ENCODE assay signal across 8 mouse cellular contexts in the genomic region with DNA sequence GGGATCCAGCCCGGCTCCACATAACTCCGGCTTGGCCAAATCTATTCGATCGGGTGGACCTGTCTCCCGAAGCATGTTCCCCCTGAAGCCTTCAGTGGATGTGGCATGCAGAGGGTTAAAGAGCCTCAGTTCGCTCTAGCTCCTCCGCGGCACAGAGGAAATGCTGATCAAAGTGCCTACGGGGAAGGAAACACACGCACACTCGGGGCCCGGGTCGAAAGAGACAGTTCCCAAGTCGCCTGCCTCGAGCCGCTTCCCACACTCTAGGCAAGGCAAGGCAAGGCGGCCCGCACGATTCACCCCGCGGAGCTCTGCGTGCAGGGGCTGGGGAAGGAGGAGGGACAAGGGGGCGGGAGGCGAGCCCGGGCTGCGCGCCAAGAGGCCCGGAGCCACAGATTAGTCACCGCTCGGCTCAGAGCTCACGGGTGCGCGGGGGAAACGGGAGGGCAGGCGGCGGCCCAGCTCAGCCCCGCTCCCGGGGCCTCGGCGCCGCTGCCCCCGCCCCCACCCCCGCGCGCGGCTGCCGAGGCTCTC.
DNase-seq lines count a peak whose midpoint lies in the region; ATAC-seq and TF ChIP-seq lines count a peak whose summit lies in the region.

No protein-coding gene starts in this region.

- peak overlapping the region; percentile 76 for H3K9ac ChIP-seq in embryonic facial prominence, embryonic 14.5 days (ENCODE audit: low read depth, low read length)
- H3K9ac ChIP-seq in heart, embryonic 13.5 days = peak overlapping the region; percentile 87
- peak overlapping the region; percentile 60 for H3K9ac ChIP-seq in kidney, embryonic 15.5 days
- H3K9ac ChIP-seq in liver, embryonic 13.5 days = peak overlapping the region; percentile 60; the same call in 1 of the 2 replicates

- peak overlapping the region; percentile 86 for H3K27ac ChIP-seq in embryonic facial prominence, embryonic 14.5 days (replicated peaks; ENCODE audit: low read depth, low read length)
- peak overlapping the region; percentile 93 for H3K27ac ChIP-seq in heart, embryonic 13.5 days (replicated peaks)
- H3K27ac ChIP-seq in kidney, embryonic 15.5 days = peak overlapping the region; percentile 96
- H3K27ac ChIP-seq in liver, embryonic 13.5 days = peak overlapping the region; percentile 74
- no peak overlapping the region for H3K27ac ChIP-seq in testis, adult 2 months (ENCODE audit: control insufficient read depth, insufficient read depth, low read depth, low read length)

- peaks cover 10% of the 10 kb centered on the region; the same call in 1 of the 2 replicates for H3K4me1 ChIP-seq in embryonic facial prominence, embryonic 14.5 days (ENCODE audit: control insufficient read depth, insufficient read depth, low read length)
- peaks cover 32% of the 10 kb centered on the region for H3K4me1 ChIP-seq in heart, embryonic 13.5 days
- H3K4me1 ChIP-seq in kidney, embryonic 15.5 days = peaks cover 45% of the 10 kb centered on the region
- H3K4me1 ChIP-seq in liver, embryonic 13.5 days (replicated peaks) = peaks cover 48% of the 10 kb centered on the region
- H3K4me1 ChIP-seq in testis, adult 2 months (ENCODE audit: control insufficient read depth, insufficient read depth, low read length) = peaks cover 28% of the 10 kb centered on the region

- no peak for TF ChIP-seq CTCF in testis, adult 2 months (IDR thresholded peaks at IDR 0.05; ENCODE audit: control insufficient read depth, insufficient read depth, insufficient replicate concordance, low read depth, low read length)

- peak overlapping the region; percentile 51 for H3K4me3 ChIP-seq in embryonic facial prominence, embryonic 14.5 days (ENCODE audit: low read depth, low read length)
- peak overlapping the region; percentile 63 for H3K4me3 ChIP-seq in heart, embryonic 13.5 days
- peak overlapping the region; percentile 52 for H3K4me3 ChIP-seq in kidney, embryonic 15.5 days (replicated peaks)
- H3K4me3 ChIP-seq in liver, embryonic 13.5 days (replicated peaks) = peak overlapping the region; percentile 63
- H3K4me3 ChIP-seq in testis, adult 2 months (ENCODE audit: control insufficient read depth, low read depth, low read length) = peak overlapping the region; percentile 55

- no peaks in the 10 kb centered on the region for H3K9me3 ChIP-seq in embryonic facial prominence, embryonic 14.5 days (ENCODE audit: control insufficient read depth, low read length)
- H3K9me3 ChIP-seq in heart, embryonic 13.5 days = no peaks in the 10 kb centered on the region
- no peaks in the 10 kb centered on the region for H3K9me3 ChIP-seq in kidney, embryonic 15.5 days (replicated peaks)
- H3K9me3 ChIP-seq in liver, embryonic 13.5 days (replicated peaks) = no peaks in the 10 kb centered on the region

- WGBS in embryonic facial prominence, embryonic 14.5 days = 9% methylated on average over 13 of the region's 47 CpGs
- WGBS in heart, embryonic 13.5 days = under 1% methylated on average over 33 of the region's 47 CpGs
- WGBS in kidney, embryonic 15.5 days = 3% methylated on average over 28 of the region's 47 CpGs
- 1% methylated on average over 27 of the region's 47 CpGs for WGBS in liver, embryonic 13.5 days (ENCODE audit: insufficient replicate concordance)

- peak overlapping the region; percentile 88 for H3K4me2 ChIP-seq in embryonic facial prominence, embryonic 14.5 days (ENCODE audit: low read depth, low read length)
- H3K4me2 ChIP-seq in heart, embryonic 13.5 days = peak overlapping the region; percentile 85
- H3K4me2 ChIP-seq in kidney, embryonic 15.5 days = peak overlapping the region; percentile 84
- peak overlapping the region; percentile 85 for H3K4me2 ChIP-seq in liver, embryonic 13.5 days

- no peak for TF ChIP-seq POLR2A in testis, adult 2 months (IDR thresholded peaks at IDR 0.05; ENCODE audit: control insufficient read depth, low read depth, low read length)

- no peaks in the 10 kb centered on the region for H3K36me3 ChIP-seq in embryonic facial prominence, embryonic 14.5 days (ENCODE audit: control insufficient read depth, insufficient read depth, low read length)
- no peaks in the 10 kb centered on the region; the same call in 1 of the 2 replicates for H3K36me3 ChIP-seq in heart, embryonic 13.5 days
- no peaks in the 10 kb centered on the region for H3K36me3 ChIP-seq in kidney, embryonic 15.5 days
- H3K36me3 ChIP-seq in liver, embryonic 13.5 days = no peaks in the 10 kb centered on the region
- H3K36me3 ChIP-seq in testis, adult 2 months (ENCODE audit: control insufficient read depth, insufficient read depth, low read length) = no peaks in the 10 kb centered on the region

- DNase-seq in 416B (ENCODE audit: low read depth) = peak; percentile 78
- DNase-seq in adrenal gland, postnatal 14 days = peak; percentile 89
- DNase-seq in embryonic facial prominence, embryonic 14.5 days (ENCODE audit: low spot score) = peak; percentile 85
- DNase-seq in liver, embryonic 13.5 days = no peak
- DNase-seq in neural tube, embryonic 10.5 days (ENCODE audit: extremely low spot score, low spot score) = peak; percentile 62

- ATAC-seq in embryonic facial prominence, embryonic 14.5 days (ENCODE audit: low read depth) = peak; percentile 71
- ATAC-seq in heart, embryonic 13.5 days (ENCODE audit: extremely low read depth, insufficient number of reproducible peaks, low FRiP score, low TSS enrichment) = peak; percentile 47; the same call in 1 of the 2 replicates
- ATAC-seq in kidney, embryonic 15.5 days (replicated peaks; ENCODE audit: low FRiP score) = peak; percentile 50
- ATAC-seq in liver, embryonic 13.5 days (ENCODE audit: low read depth) = peak; percentile 44

- H3K27me3 ChIP-seq in embryonic facial prominence, embryonic 14.5 days (replicated peaks; ENCODE audit: control insufficient read depth, insufficient read depth, low read length) = peaks cover 77% of the 10 kb centered on the region
- H3K27me3 ChIP-seq in heart, embryonic 13.5 days (replicated peaks) = peaks cover 93% of the 10 kb centered on the region
- peaks cover 86% of the 10 kb centered on the region for H3K27me3 ChIP-seq in kidney, embryonic 15.5 days
- peaks cover 99% of the 10 kb centered on the region for H3K27me3 ChIP-seq in liver, embryonic 13.5 days
- H3K27me3 ChIP-seq in testis, adult 2 months (ENCODE audit: control insufficient read depth, insufficient read depth, low read length) = no peaks in the 10 kb centered on the region
